Mouse (Mus musculus) CH12.LX (cell line): Measurements from ENCODE around the gene Gm21190.
"Not testable (repeated sequence)": the region's sequence is repeated elsewhere in the genome, so short reads cannot be mapped to it uniquely, and the experiment has no call there.

Source experiments
- CHD2 ChIP-seq: IDR thresholded peaks from 2 replicates; pipeline ENCODE4 v1.6.1; 2011; ENCODE audit warnings: low read length, improper control_type of control experiment
- CTCF ChIP-seq, 2 experiments: IDR thresholded peaks in 1 of 2; conservative IDR thresholded peaks in 1 of 2; 2 replicates each; pipeline ENCODE4 v1.5.1; 2011 to 2012; ENCODE audit warnings: low read depth in 2 of 2, low read length in 2 of 2, improper control_type of control experiment in 1 of 2, inconsistent platforms in 1 of 2, mild to moderate bottlenecking in 1 of 2, moderate library complexity in 1 of 2
- E2F4 ChIP-seq: IDR thresholded peaks from 2 replicates; pipeline ENCODE4 v1.6.1; 2011; ENCODE audit warnings: low read depth, low read length, improper control_type of control experiment; ENCODE audit not compliant: insufficient replicate concordance
- EP300 ChIP-seq: IDR thresholded peaks from 2 replicates; pipeline ENCODE4 v1.6.1; 2011; ENCODE audit warnings: low read length, improper control_type of control experiment
- GABPA ChIP-seq: IDR thresholded peaks from 2 replicates; pipeline ENCODE4 v1.6.1; 2012; ENCODE audit warnings: low read depth, low read length, improper control_type of control experiment, inconsistent platforms; ENCODE audit not compliant: insufficient replicate concordance
- KAT2A ChIP-seq: IDR thresholded peaks from 2 replicates; pipeline ENCODE4 v1.6.1; 2012; ENCODE audit warnings: low read length, improper control_type of control experiment, inconsistent platforms; ENCODE audit not compliant: insufficient replicate concordance
- MAZ ChIP-seq: IDR thresholded peaks from 2 replicates; pipeline ENCODE4 v1.6.1; 2012; ENCODE audit warnings: low read depth, mild to moderate bottlenecking, inconsistent platforms, low read length, improper control_type of control experiment, moderate library complexity
- NRF1 ChIP-seq: IDR thresholded peaks from 2 replicates; pipeline ENCODE4 v1.6.1; 2014; ENCODE audit warnings: low read depth, mild to moderate bottlenecking, inconsistent platforms, low read length, improper control_type of control experiment, moderate library complexity
- POLR2A ChIP-seq: IDR thresholded peaks from 2 replicates; pipeline ENCODE4 v1.6.1; 2011; ENCODE audit warnings: low read depth, mild to moderate bottlenecking, improper control_type of control experiment, low read length
- RCOR1 ChIP-seq: conservative IDR thresholded peaks from 2 replicates; pipeline ENCODE4 v1.6.1; 2012; ENCODE audit warnings: low read depth, mild to moderate bottlenecking, inconsistent platforms, low read length, improper control_type of control experiment
- SIN3A ChIP-seq: IDR thresholded peaks from 2 replicates; pipeline ENCODE4 v1.6.1; 2012; ENCODE audit warnings: low read length, improper control_type of control experiment, inconsistent platforms
- TBP ChIP-seq: conservative IDR thresholded peaks from 2 replicates; pipeline ENCODE4 v1.6.1; 2011; ENCODE audit warnings: low read depth, low read length, improper control_type of control experiment
- ZNF384 ChIP-seq: IDR thresholded peaks from 2 replicates; pipeline ENCODE4 v1.6.1; 2012; ENCODE audit warnings: low read depth, low read length, improper control_type of control experiment, inconsistent platforms

GRCm38 (mm10) chr5:15549606-15550005 is 20.6 kb upstream of the Gm21190 start:
- not testable (repeated sequence) for TF ChIP-seq SIN3A, RCOR1, EP300, MAZ, TBP, POLR2A, ZNF384, CHD2, NRF1, E2F4, KAT2A, GABPA
- peak in 1 of 2 experiments; percentile 52; a peak in 2 of 4 replicates for TF ChIP-seq CTCF (conservative IDR thresholded peaks at IDR 0.05 in 1 of 2, IDR thresholded peaks at IDR 0.05 in 1 of 2; ENCODE audit: low read depth in 2 of 2, low read length in 2 of 2)
